Mouse (Mus musculus): ENCODE results near the gene Gm26620. TPM values are rescaled to one million over a fixed set of nuclear protein-coding genes. Genes with fewer than 3 reads are reported as not detected.

Gene Gm26620
- total RNA-seq, 2 experiments from 2014 or later, result not detected

GRCm38 (mm10) chr1:170868107-170868904 is 16.6 kb upstream of the Gm26620 start:
- ATAC-seq (ENCODE audit: poor library complexity, severe bottlenecking), result peak; percentile 43

DNA sequence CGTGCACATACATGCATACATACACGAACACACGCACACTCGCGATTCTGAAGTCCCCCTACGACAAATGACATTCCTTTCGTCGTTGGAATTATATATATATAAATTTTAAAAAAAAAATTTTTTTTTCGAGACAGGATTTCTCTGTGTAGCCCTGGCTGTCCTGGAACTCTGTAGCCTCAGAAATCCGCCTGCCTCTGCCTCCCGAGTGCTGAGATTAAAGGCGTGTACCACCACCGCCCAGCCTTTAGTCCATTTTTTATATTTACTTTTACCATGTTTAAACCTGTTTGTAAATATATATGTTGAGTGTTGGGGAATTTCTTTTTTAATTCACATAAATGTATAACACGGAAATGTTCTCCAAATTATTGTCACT is 16.0 kb upstream of the Gm26620 start:
- ATAC-seq (ENCODE audit: poor library complexity, severe bottlenecking), result no peak

GRCm38 (mm10) chr1:170871402-170871801 is 13.5 kb upstream of the Gm26620 start:
- ATAC-seq (ENCODE audit: poor library complexity, severe bottlenecking), result no peak

GRCm38 (mm10) chr1:170871961-170872360 is 12.9 kb upstream of the Gm26620 start:
- ATAC-seq (ENCODE audit: poor library complexity, severe bottlenecking), result no peak

DNA sequence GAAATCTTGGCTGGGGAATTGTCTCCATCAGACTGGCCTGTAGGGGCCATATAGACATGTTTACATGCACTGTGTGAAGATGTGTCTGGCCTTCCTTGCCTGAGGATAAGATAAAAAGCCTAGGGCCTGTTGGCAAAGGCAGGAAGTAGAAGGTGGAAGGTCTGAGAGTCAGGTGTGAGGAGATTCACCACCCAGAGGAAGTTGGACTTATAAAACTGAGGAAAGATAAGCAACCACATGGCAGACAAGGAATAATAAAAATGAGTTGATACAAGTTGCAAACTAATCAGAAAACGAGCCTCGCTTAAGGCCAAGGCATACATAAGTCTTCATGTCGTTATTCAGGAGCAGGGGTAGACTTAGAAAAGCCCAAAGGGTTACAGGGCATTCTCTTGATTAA is 9.2 kb upstream of the Gm26620 start:
- no peak for ATAC-seq (ENCODE audit: poor library complexity, severe bottlenecking)

DNA sequence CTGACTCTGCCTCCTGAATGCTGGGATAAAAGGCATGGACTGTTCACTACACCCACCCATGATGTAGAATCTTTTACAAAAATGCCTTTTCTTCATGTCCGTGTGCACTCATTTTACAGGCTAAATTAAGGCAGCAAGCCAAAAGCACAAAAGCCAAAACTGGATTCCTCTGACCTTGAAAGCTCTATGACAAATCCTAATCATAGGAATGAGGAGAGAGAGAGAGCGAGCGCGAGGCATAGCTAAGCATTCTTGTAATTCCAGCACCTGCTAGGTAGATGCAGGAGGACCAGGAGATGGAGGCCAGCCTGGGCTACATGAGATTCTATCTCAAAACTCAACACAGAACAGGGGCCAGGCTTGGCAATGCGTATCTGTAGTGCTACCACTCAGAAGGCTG is 8.0 kb upstream of the Gm26620 start:
- ATAC-seq (ENCODE audit: poor library complexity, severe bottlenecking), result no peak

- ATAC-seq (ENCODE audit: poor library complexity, severe bottlenecking), result no peak
Observed at GRCm38 (mm10) chr1:170882915-170883485, 1.9 kb upstream of the Gm26620 start.

DNA sequence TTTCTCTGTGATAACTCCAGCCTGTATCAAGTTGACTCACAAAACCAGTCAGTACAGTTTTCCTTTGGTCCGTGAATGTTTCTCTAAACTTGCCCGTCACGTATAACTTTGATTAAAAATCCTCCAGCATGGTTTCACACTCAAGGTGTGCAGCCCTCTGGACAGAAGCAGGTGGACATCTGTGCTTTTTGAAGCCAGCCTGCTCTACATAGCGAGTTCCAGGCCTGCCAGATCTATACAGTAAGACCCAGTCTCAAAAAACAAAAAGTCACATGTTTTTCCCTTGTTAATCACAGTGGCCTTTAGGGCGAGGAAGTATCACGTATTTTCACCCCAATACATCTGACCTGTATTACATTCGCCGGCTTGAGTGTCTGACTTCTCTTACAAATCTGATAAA is 475 bp upstream of the Gm26620 start:
- ATAC-seq (ENCODE audit: poor library complexity, severe bottlenecking), result no peak

DNA sequence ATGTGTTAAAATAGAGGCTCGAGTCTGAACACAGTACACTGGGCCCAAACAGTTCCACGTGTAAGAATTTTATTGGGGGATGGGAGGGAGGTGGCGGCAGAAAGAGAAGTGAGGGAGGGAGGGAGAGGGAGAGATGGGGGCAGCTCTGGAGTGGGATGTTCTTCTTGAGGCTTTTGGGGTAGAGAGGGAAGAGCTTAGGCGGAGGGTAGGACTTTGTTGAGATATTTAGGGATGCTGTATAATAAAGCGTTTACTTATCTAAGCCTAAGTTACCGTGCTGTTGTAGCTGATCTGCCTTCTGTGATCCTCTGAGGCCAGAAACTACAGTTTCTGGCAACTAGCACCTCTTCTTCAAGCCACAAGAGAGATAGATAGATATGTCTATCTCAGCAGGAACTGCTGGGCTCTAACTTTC is 1.2 kb downstream of the Gm26620 start:
- ATAC-seq (ENCODE audit: poor library complexity, severe bottlenecking), result no peak

- ATAC-seq (ENCODE audit: poor library complexity, severe bottlenecking), result no peak
Observed at GRCm38 (mm10) chr1:170889310-170889709, 4.4 kb downstream of the Gm26620 start.

DNA sequence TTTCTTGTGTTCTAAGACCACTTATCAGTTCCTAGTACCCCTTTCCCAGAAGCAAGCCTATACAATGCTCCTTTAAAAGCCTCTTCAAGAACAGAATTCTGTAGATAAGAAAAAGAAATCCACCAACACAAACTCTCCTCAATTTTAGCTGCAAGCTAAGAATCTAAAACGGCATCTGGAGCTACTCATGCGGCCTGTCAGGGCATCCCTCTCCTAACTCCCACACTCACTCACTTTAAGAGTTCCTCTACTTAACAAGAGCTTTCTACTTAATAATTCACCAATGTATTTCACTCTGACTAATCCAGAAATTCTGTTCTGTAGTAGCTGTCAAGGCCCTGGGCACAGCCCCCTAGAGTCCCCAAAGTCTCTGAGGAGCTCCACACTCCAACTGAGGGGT is 6.8 kb downstream of the Gm26620 start:
- no peak for ATAC-seq (ENCODE audit: poor library complexity, severe bottlenecking)

DNA sequence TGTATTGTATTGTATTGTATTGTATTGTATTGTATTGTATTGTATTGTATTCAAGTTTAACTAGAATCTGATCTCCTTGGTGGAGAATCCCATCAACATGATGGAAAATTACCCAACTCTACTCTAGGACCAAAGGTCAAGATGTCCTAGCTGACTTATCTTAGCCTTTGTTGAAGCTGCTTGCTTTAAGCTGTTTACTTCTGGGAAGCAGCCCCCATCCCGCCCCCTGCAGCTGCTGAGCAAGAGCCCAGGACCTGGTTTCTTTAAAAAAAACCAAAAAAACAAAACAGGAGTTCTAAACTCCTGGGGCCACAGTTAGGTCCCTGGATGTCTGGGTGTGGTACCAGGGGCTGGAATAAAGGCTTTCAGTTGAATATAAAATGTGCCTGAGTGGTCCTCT is 7.4 kb downstream of the Gm26620 start:
- ATAC-seq (ENCODE audit: poor library complexity, severe bottlenecking), result no peak

GRCm38 (mm10) chr1:170894603-170895602 is 10.0 kb downstream of the Gm26620 start:
- peak; percentile 49; the same call in 1 of the 2 replicates for ATAC-seq (ENCODE audit: poor library complexity, severe bottlenecking)

- peak; percentile 29 for ATAC-seq (ENCODE audit: poor library complexity, severe bottlenecking)
Observed at GRCm38 (mm10) chr1:170896651-170897281, 11.9 kb downstream of the Gm26620 start.

DNA sequence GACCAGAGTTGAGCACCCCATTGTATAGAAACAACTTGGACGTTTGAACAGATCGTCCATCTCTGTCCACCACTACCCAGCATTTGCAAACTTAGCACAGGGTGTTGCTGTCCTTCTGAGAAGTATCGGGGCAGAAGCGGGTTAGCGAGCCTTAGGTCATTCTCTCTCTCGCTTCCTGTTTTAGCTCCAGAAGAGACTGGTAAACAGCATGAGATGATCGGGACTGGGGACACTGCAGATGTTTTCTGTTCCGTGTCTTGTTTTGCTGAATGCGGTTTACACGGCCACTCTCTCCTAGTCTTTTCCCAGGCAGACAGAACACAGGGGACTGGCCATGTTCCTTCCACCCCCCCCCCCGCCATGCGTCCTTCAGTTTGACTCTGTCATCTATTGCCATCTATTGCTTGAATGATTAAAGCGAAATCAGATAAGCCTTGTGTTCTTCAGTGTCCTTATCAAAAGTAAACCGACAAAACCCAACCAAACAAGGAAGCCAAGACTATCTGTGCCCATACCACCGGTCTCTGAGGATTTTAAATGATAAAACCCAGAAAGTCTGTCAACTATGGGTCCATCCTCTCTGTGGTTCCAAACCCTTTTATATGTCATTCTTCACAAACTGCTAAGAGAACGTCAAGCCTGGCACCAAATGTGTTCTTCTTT is 13.7 kb downstream of the Gm26620 start:
- peak; percentile 67 for ATAC-seq (ENCODE audit: poor library complexity, severe bottlenecking)

DNA sequence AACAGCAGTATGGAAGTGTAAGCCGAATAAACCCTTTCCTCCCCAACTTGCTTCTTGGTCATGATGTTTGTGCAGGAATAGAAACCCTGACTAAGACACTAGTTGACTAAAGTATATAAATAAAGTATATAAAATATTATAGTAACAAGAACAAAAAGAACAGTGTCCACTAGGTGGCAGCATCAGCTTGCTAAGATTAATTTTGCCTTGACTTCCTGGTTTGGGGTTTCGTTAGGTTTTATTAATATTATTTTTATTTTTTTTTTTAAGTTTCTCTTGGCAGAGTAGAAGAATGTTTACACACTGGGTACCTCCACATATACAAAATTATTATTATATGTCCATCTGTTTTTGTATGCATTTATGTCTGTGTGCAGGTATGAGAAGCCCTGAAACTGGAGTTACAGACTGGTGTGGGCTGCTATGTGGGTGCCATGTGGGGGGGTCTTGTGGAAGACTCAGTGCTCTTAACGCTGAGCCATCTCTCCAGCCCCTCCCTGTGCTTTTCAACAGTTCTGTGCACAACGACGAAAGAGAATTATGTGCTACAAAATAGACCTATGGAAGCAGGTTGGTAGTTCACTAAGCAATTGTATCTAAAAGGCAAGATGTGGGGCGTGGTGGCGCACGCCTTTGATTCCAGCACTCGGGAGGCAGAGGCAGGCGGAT is 16.1 kb downstream of the Gm26620 start:
- ATAC-seq (ENCODE audit: poor library complexity, severe bottlenecking), result peak; percentile 18; the same call in 1 of the 2 replicates

GRCm38 (mm10) chr1:170901536-170902238 is 16.8 kb downstream of the Gm26620 start:
- ATAC-seq (ENCODE audit: poor library complexity, severe bottlenecking), result peak; percentile 78

DNA sequence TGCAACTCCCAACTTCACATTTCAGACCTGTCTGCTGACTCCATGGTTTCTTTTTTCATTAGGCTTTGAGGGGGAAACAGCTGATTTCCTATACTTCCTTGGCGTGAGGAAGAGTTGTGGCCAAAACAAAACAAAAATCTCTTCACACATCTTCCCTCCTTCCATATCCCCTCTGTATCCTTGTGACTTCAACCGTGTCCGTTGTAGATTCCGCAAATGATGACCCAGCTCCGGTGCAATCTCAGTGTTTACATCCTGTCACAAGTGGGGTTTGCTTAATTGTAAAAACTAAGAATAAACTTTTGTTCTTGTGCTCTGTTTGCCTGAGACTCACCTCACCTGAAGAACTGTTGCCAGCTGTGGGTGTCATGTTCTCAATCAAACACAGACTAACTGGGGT is 18.6 kb downstream of the Gm26620 start:
- ATAC-seq (ENCODE audit: poor library complexity, severe bottlenecking), result no peak

DNA sequence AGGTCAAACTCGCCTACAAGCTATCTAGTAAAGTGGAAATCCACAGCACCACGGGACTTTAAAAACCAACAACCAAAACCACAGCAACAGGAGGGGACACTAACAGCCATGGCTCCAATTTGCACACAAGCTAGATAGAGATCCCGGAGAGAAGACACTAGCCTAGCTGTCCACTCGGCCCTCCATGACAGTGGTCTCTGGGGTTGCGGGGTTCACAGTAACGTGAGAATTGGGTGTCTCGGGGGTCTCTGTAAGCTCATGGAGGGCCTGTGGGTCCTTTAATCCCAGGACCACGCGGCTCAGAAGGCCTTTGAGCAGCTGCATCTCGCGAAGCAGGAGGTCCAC is 22.2 kb downstream of the Gm26620 start:
- ATAC-seq (ENCODE audit: poor library complexity, severe bottlenecking), result no peak

Measured in megakaryocyte, adult 5-6 weeks (primary cell).